ENCODE assay signal across 7 mouse cellular contexts in the genomic region with DNA sequence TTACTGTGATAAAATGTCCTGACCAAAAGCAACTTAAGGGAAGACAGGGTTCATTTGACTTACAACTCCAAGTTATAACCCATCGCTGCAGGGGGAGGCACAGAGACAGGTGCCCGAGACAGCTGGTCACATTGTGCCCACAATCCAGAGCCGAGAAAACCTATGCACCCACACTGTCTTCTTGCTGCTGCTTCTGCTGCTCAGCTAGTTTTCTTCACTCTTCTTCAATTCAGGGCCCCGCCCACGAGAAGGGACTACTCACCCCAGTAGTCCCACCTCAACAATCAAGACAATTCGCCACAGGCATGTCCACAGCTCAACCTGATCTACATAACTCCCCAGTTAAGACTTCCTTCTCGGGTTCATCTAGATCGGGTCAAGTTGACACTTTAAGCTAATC. TPM values are rescaled to one million over a fixed set of nuclear protein-coding genes. Genes with fewer than 3 reads are reported as not detected.
DNase-seq lines count a peak whose midpoint lies in the region; ATAC-seq and TF ChIP-seq lines count a peak whose summit lies in the region.

Gene Pid1, minus strand, starts transcription at position 214 of the 400 bp plus-strand sequence.

- H3K4me1 ChIP-seq in lung, embryonic 16.5 days (replicated peaks; ENCODE audit: control insufficient read depth, insufficient read depth, low read length): no peaks in the 10 kb centered on the region
- no peaks in the 10 kb centered on the region for H3K4me1 ChIP-seq in embryonic fibroblast, embryonic 13.5 days (ENCODE audit: control insufficient read depth, insufficient read depth, low read length)
- H3K4me1 ChIP-seq in neural tube, embryonic 13.5 days (replicated peaks): peaks cover 5% of the 10 kb centered on the region; the same call in 1 of the 2 replicates

- no peak within 1 kb of the TSS for H3K4me3 ChIP-seq in lung, embryonic 16.5 days (ENCODE audit: low read length)
- no peak within 1 kb of the TSS for H3K4me3 ChIP-seq in embryonic fibroblast, embryonic 13.5 days (ENCODE audit: insufficient read depth, low read length)
- no peak within 1 kb of the TSS for H3K4me3 ChIP-seq in neural tube, embryonic 13.5 days

- no peak within 1 kb of the TSS for H3K27ac ChIP-seq in lung, embryonic 16.5 days (ENCODE audit: low read length)
- no peak within 1 kb of the TSS for H3K27ac ChIP-seq in embryonic fibroblast, embryonic 13.5 days (ENCODE audit: insufficient read depth, low read length)
- H3K27ac ChIP-seq in neural tube, embryonic 13.5 days (replicated peaks): no peak within 1 kb of the TSS

- ATAC-seq in lung, embryonic 16.5 days (ENCODE audit: low read depth): no peak
- ATAC-seq in neural tube, embryonic 13.5 days (ENCODE audit: low read depth): no peak

- no peak within 1 kb of the TSS for H3K4me2 ChIP-seq in lung, embryonic 16.5 days (ENCODE audit: low read depth, low read length)
- no peak within 1 kb of the TSS for H3K4me2 ChIP-seq in neural tube, embryonic 13.5 days

- no peaks in the 10 kb centered on the region for H3K27me3 ChIP-seq in lung, embryonic 16.5 days (ENCODE audit: control insufficient read depth, insufficient read depth, low read depth, low read length)
- H3K27me3 ChIP-seq in neural tube, embryonic 13.5 days: no peaks in the 10 kb centered on the region

- 85% methylated on average over 8 of the region's 8 CpGs for WGBS in lung, embryonic 16.5 days
- WGBS in neural tube, embryonic 13.5 days: 93% methylated on average over 8 of the region's 8 CpGs

- no peak for DNase-seq in lung, postnatal 25 days (ENCODE audit: low spot score)
- no peak for DNase-seq in layer of hippocampus, postnatal 36 days
- no peak for DNase-seq in thymus, postnatal 10 days (ENCODE audit: low spot score in 2 of 2)
- no peak for DNase-seq in testis, postnatal 10 days (ENCODE audit: low spot score)

- no peak within 1 kb of the TSS for H3K9ac ChIP-seq in lung, embryonic 16.5 days (ENCODE audit: low read length)
- no peak within 1 kb of the TSS for H3K9ac ChIP-seq in neural tube, embryonic 13.5 days

- no peaks in the 10 kb centered on the region for H3K9me3 ChIP-seq in lung, embryonic 16.5 days (ENCODE audit: control insufficient read depth, low read length)
- H3K9me3 ChIP-seq in neural tube, embryonic 13.5 days: no peaks in the 10 kb centered on the region

- no peaks in the 10 kb centered on the region for H3K36me3 ChIP-seq in lung, embryonic 16.5 days (ENCODE audit: control insufficient read depth, insufficient read depth, low read length)
- H3K36me3 ChIP-seq in neural tube, embryonic 13.5 days: no peaks in the 10 kb centered on the region

- TF ChIP-seq CTCF in embryonic fibroblast, embryonic 13.5 days (IDR thresholded peaks at IDR 0.05; ENCODE audit: borderline replicate concordance, insufficient read depth, low read length): no peak

- TF ChIP-seq POLR2A in embryonic fibroblast, embryonic 13.5 days (IDR thresholded peaks at IDR 0.05; ENCODE audit: low read depth, low read length): no peak

RNA-seq across cellular contexts. Expression of gene Pid1, which starts in this region (rescaled TPM):
- 14.3 and 18.6 TPM in 2 replicates for polyA plus RNA-seq in lung, embryonic 16.5 days (2015; fragmentation: Nextera tagmentation; extraction: Ambion mirVana)
- 18.2 and 20.5 TPM in 2 replicates for polyA plus RNA-seq in embryonic fibroblast, embryonic 13.5 days (2011; ENCODE audit: insufficient read length, low read depth, missing spikeins)
- 10 to 100 TPM; 33.8 to 38.5 TPM for total RNA-seq in layer of hippocampus, postnatal 36 days (2021)
- polyA plus RNA-seq in neural tube, embryonic 13.5 days (2015; fragmentation: Nextera tagmentation; extraction: Ambion mirVana): 133 and 143 TPM in 2 replicates
